Mouse (Mus musculus) liver, postnatal 0 days (tissue): ENCODE results near the gene Spata5.

Experiments
- CTCF ChIP-seq: sonication (generic); IDR thresholded peaks from 2 replicates; pipeline ENCODE4 v1.5.1; 2016; ENCODE audit warnings: antibody characterized with exemption, low read depth
- EP300 ChIP-seq: IDR thresholded peaks from 2 replicates; pipeline ENCODE4 v1.6.1; 2016; ENCODE audit warnings: antibody characterized with exemption, low read depth, mild to moderate bottlenecking

DNA sequence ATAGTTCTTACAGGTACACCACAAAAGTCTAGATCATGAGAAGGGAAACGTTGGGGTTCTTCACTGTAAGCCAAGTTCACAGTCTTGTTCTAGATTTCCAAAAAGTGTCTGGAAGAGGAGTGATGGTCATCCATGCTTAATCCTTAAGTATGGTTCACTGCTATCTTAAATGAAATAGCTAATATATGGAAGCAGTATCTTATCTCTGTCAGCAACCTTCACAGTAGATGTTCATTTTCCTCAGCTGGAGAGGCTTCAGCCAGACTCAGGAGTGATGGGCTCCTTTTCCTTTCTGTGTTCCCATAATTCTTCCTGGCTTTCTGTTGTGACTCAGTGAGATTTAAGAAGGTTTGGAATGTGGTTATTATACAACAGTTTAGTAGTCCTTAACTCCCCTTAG, 147.8 kb downstream of the Spata5 start:
- TF ChIP-seq EP300 (no peak), CTCF (no peak)
